Mouse (Mus musculus): Measurements from ENCODE around the gene Gpi1. TPM values are rescaled to one million over a fixed set of nuclear protein-coding genes. Genes with fewer than 3 reads are reported as not detected.

Gpi1 gene
- polyA plus RNA-seq, 1 experiment: 1,085 TPM

- H3K4me3 ChIP-seq (ENCODE audit: insufficient read depth, low read depth, low read length): no peak overlapping the region
- H3K4me1 ChIP-seq (ENCODE audit: control insufficient read depth, insufficient read depth, insufficient read length, low read length): no peaks in the 10 kb centered on the region; the same call in 1 of the 2 replicates
- no peak overlapping the region for H3K27ac ChIP-seq (replicated peaks; ENCODE audit: low read depth, low read length)
Observed at GRCm38 (mm10) chr7:34238086-34238485, 8.0 kb upstream of the Gpi1 start.

GRCm38 (mm10) chr7:34235602-34236001 is 5.5 kb upstream of the Gpi1 start:
- no peaks in the 10 kb centered on the region; the same call in 1 of the 2 replicates for H3K4me1 ChIP-seq (ENCODE audit: control insufficient read depth, insufficient read depth, insufficient read length, low read length)
- H3K27ac ChIP-seq (replicated peaks; ENCODE audit: low read depth, low read length): no peak overlapping the region
- no peak overlapping the region for H3K4me3 ChIP-seq (ENCODE audit: insufficient read depth, low read depth, low read length)

GRCm38 (mm10) chr7:34234610-34235561 is 4.8 kb upstream of the Gpi1 start:
- peak overlapping the region; percentile 38 for H3K27ac ChIP-seq (replicated peaks; ENCODE audit: low read depth, low read length)
- no peaks in the 10 kb centered on the region; the same call in 1 of the 2 replicates for H3K4me1 ChIP-seq (ENCODE audit: control insufficient read depth, insufficient read depth, insufficient read length, low read length)
- H3K4me3 ChIP-seq (ENCODE audit: insufficient read depth, low read depth, low read length): peak overlapping the region; percentile 62

- Histone ChIP-seq H3K27ac (replicated peaks; ENCODE audit: low read depth, low read length) (peak overlapping the region; percentile 92), H3K4me3 (ENCODE audit: insufficient read depth, low read depth, low read length) (peak overlapping the region; percentile 62), H3K4me1 (ENCODE audit: control insufficient read depth, insufficient read depth, insufficient read length, low read length) (no peaks in the 10 kb centered on the region; the same call in 1 of the 2 replicates)
Observed at GRCm38 (mm10) chr7:34233909-34234609, 3.9 kb upstream of the Gpi1 start.

- peak overlapping the region; percentile 62 for H3K4me3 ChIP-seq (ENCODE audit: insufficient read depth, low read depth, low read length)
- peaks cover under 1% of the 10 kb centered on the region; the same call in 1 of the 2 replicates for H3K4me1 ChIP-seq (ENCODE audit: control insufficient read depth, insufficient read depth, insufficient read length, low read length)
Observed at GRCm38 (mm10) chr7:34232785-34233725, 2.9 kb upstream of the Gpi1 start.

GRCm38 (mm10) chr7:34229691-34230111 is 435 bp downstream of the Gpi1 start:
- Histone ChIP-seq H3K27ac (replicated peaks; ENCODE audit: low read depth, low read length) (peak overlapping the region; percentile 79), H3K4me1 (ENCODE audit: control insufficient read depth, insufficient read depth, insufficient read length, low read length) (peaks cover 9% of the 10 kb centered on the region), H3K4me3 (ENCODE audit: insufficient read depth, low read depth, low read length) (peak overlapping the region; percentile 89)

More at GRCm38 (mm10) chr7:34232785-34233725, 2.9 kb upstream of the Gpi1 start:
- peak overlapping the region; percentile 92 for H3K27ac ChIP-seq (replicated peaks; ENCODE audit: low read depth, low read length)

- peak overlapping the region; percentile 79 for H3K27ac ChIP-seq (replicated peaks; ENCODE audit: low read depth, low read length)
- H3K4me3 ChIP-seq (ENCODE audit: insufficient read depth, low read depth, low read length): peak overlapping the region; percentile 89
- peaks cover 9% of the 10 kb centered on the region for H3K4me1 ChIP-seq (ENCODE audit: control insufficient read depth, insufficient read depth, insufficient read length, low read length)
Observed at GRCm38 (mm10) chr7:34229153-34229552, 983 bp downstream of the Gpi1 start.

- Histone ChIP-seq H3K4me1 (ENCODE audit: control insufficient read depth, insufficient read depth, insufficient read length, low read length) (peaks cover 9% of the 10 kb centered on the region), H3K4me3 (ENCODE audit: insufficient read depth, low read depth, low read length) (peak overlapping the region; percentile 89), H3K27ac (replicated peaks; ENCODE audit: low read depth, low read length) (no peak overlapping the region)
Observed at GRCm38 (mm10) chr7:34228641-34229040, 1.5 kb downstream of the Gpi1 start.

GRCm38 (mm10) chr7:34226846-34227245 is 3.3 kb downstream of the Gpi1 start:
- H3K4me1 ChIP-seq (ENCODE audit: control insufficient read depth, insufficient read depth, insufficient read length, low read length): peaks cover 9% of the 10 kb centered on the region
- no peak overlapping the region for H3K4me3 ChIP-seq (ENCODE audit: insufficient read depth, low read depth, low read length)
- no peak overlapping the region for H3K27ac ChIP-seq (replicated peaks; ENCODE audit: low read depth, low read length)

- H3K27ac ChIP-seq (replicated peaks; ENCODE audit: low read depth, low read length): no peak overlapping the region
- peaks cover 9% of the 10 kb centered on the region for H3K4me1 ChIP-seq (ENCODE audit: control insufficient read depth, insufficient read depth, insufficient read length, low read length)
- no peak overlapping the region for H3K4me3 ChIP-seq (ENCODE audit: insufficient read depth, low read depth, low read length)
Observed at GRCm38 (mm10) chr7:34226086-34226485, 4.0 kb downstream of the Gpi1 start.

- no peak overlapping the region for H3K4me3 ChIP-seq (ENCODE audit: insufficient read depth, low read depth, low read length)
- H3K4me1 ChIP-seq (ENCODE audit: control insufficient read depth, insufficient read depth, insufficient read length, low read length): peaks cover 9% of the 10 kb centered on the region
- no peak overlapping the region for H3K27ac ChIP-seq (replicated peaks; ENCODE audit: low read depth, low read length)
Observed at GRCm38 (mm10) chr7:34224308-34224707, 5.8 kb downstream of the Gpi1 start.

GRCm38 (mm10) chr7:34222340-34222739 is 7.8 kb downstream of the Gpi1 start:
- H3K4me3 ChIP-seq (ENCODE audit: insufficient read depth, low read depth, low read length): no peak overlapping the region
- no peak overlapping the region for H3K27ac ChIP-seq (replicated peaks; ENCODE audit: low read depth, low read length)
- H3K4me1 ChIP-seq (ENCODE audit: control insufficient read depth, insufficient read depth, insufficient read length, low read length): 0 out of 2 replicates have a peak, but pooled peaks cover 4% of the 10 kb centered on the region

- no peak overlapping the region for H3K4me3 ChIP-seq (ENCODE audit: insufficient read depth, low read depth, low read length)
- no peak overlapping the region for H3K27ac ChIP-seq (replicated peaks; ENCODE audit: low read depth, low read length)
Observed at GRCm38 (mm10) chr7:34221594-34222250, 8.4 kb downstream of the Gpi1 start.

GRCm38 (mm10) chr7:34218496-34218895 is 11.6 kb downstream of the Gpi1 start:
- Histone ChIP-seq H3K4me3 (ENCODE audit: insufficient read depth, low read depth, low read length) (no peak overlapping the region), H3K27ac (replicated peaks; ENCODE audit: low read depth, low read length) (no peak overlapping the region), H3K4me1 (ENCODE audit: control insufficient read depth, insufficient read depth, insufficient read length, low read length) (peaks cover 4% of the 10 kb centered on the region)

More at GRCm38 (mm10) chr7:34221594-34222250, 8.4 kb downstream of the Gpi1 start:
- 0 out of 2 replicates have a peak, but pooled peaks cover under 1% of the 10 kb centered on the region for H3K4me1 ChIP-seq (ENCODE audit: control insufficient read depth, insufficient read depth, insufficient read length, low read length)

All from brown adipose tissue, adult 24 weeks (tissue).